Mouse (Mus musculus) sigmoid colon, adult 10 weeks (tissue): ENCODE measurements around the gene Trim34a. TPM values are rescaled to one million over a fixed set of nuclear protein-coding genes. Genes with fewer than 3 reads are reported as not detected.

ENCODE experiments used
- polyA plus RNA-seq: library from polyadenylated mRNA; stranded (reverse); fragments of 350-450 nt; fragmentation: Illumina TruSeq; extraction: RNeasy Lipid Tissue Mini Kit (QIAGEN cat#74804); gene quantifications from one replicate; pipeline ENCODE4 v1.2.3, GENCODE M21; 2014; ENCODE audit warnings: low read depth, low replicate concordance

Gene Trim34a
- 40.5 TPM for polyA plus RNA-seq

DNA sequence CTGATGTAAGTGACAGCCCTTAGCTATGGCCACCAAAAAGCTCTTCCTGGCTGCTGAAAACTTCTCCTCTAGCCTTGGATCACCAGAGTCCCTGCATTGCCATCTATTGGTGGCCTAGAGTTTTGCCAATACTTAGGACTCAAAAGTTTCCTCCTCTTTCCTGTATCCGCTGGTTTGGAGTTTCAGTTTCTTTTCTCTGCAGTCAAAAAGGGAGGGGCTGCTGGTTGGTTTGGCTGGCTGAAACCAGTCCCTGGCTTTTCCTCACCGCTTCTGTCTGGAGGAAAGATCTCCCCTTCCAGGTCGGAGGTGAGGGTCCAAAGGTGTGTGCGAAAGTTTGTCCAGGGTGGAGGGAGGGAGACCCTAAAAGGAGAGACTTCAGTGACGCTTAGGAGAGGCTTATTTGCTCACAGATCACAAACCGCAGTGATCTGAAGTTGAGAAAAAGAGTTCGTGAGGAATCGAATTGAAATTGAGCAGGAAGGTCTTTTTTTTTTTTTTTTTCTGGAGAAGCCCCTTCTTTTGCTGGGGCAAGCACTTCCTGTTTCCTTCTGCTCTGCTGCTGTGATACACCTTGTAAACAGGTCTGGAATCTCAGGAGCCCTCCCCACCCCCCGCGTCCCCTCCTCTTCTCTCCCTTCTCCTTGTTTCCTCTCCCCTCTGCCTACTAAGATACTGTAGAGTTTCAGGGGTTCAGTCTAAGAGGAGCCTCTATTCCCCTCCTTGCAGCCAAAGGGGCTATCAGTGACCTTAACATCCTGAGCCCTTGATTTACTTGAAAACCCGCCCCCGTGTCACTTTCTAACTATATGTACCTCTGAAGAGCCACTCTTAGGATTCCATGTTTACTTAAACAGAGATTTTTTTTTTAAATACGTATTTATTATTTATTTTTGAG lies at the start of gene Trim34a:
Gene Trim34a, plus strand, starts transcription at position 171 of the 895 bp plus-strand sequence.

DNA sequence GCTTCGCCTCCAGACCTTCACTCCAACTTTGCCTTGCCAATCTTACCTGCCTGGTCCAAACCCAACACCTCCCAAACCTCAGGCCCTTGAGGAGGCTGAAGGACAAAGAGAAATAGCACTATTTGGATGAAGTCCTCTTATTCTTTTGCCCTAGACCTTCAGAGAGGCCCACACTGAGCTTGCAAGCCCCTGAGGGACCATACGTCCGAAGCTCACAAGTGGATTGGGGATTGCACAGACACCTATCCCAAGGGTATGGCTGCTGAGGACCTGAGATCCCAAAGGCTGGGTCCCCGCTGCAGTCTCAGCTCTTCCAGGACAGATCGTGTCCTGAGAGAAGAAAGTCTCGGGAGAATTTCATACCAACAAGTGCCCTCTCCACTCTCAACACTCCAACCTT lies 48.4 kb upstream of the Trim34a start, which contains the start of gene Olfr649:
Gene Olfr649, minus strand, starts transcription at position 101 of the 400 bp plus-strand sequence.

DNA sequence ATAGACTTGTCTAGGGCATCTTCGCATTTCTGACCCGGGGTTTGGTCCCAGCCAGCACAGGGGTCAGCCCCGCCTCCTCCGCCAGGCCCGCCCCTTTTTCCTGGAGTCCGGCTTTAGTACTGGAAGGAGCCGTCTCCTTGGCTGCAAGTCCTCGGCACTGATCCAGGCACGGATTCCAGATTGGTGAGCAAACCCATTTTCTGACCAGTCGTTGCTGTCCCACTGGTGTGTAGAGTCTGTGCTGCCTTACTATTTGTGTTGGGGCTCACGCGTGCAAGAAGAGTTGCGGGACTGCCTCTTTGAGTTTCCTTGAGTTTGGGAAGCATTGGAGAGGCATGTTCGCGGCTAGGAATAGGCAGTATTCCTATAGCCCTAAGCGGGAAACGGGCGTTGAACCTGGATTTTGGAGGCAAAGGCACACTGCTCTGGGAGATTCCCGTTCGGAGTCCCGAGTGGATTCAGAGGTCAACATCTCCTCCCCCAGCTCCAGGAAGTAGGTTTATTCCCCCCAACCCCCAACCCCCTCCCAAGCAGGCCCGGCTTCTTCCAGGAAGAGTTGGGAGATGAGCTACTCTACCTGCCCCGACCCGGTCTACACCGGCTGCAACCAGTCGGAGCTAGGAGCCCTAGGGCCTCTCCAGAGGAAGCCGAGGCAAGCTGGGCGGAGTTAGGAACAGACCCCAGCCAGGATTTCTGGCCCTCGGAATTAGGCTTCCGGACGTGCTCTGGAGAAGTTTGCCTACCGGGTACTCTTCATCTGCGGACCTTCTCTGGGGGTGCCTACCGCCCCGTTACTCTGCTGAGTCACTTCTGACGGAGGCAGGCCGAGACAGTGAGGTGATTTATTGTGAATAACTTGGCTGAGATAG lies 25.3 kb upstream of the Trim34a start, which contains the start of gene Trim6:
Gene Trim6, plus strand, starts transcription at position 93 of the 869 bp plus-strand sequence.

DNA sequence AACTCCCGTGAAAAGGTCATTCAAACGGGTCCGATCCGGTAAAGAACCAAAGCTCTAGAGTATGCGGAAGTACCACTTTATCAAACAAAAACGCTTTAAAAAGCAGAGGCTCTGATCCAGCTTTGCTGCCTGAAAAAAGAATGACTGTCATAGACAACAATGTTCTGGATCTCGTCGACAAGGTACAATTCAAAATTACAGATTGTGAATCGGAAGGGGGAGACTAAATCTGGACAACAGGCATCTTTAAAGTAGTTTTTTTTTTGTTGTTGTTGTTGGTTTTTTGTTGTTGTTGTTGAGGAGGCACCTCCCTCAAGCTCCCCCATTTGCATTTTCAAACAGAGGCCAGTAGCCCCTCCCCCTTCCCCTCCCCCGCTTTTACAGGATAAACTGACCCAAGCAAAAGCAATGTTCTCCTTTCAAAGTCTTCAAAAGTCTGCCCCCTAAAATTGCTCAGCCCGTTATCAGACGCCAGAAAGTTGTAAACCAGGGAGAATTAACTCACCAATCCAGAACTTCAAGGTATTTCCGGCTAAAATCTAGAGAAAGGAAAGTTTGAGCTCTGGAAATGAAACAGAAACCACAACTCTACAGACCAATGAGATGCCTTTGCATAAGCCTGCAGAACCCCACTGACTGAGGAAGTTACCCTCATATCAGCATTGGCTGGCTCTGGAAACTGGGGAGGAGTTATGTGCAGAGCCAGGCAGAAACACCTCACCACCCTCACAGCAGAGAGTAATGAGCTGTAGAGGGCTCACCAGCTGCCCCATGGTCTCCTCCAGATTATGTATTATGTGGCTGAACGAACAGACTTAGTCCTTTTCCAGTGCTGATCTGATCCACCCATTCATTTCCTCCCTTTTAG lies 43.6 kb downstream of the Trim34a start, which contains the start of gene Trim5:
Gene Trim5, minus strand, starts transcription at position 519 of the 868 bp plus-strand sequence.

Other genes starting within 250 kb of the Trim34a start
- gene Olfr638, start 245.7 kb upstream of the Trim34a start, polyA plus RNA-seq = not detected
- not detected for gene Olfr639, start 227.2 kb upstream of the Trim34a start, polyA plus RNA-seq
- gene Olfr640, start 218.9 kb upstream of the Trim34a start, polyA plus RNA-seq = not detected
- not detected for gene Olfr641, start 209.0 kb upstream of the Trim34a start, polyA plus RNA-seq
- not detected for gene Olfr642, start 191.8 kb upstream of the Trim34a start, polyA plus RNA-seq
- gene 4930516K23Rik, start 183.0 kb upstream of the Trim34a start, polyA plus RNA-seq = not detected
- gene Olfr644, start 172.6 kb upstream of the Trim34a start, polyA plus RNA-seq = not detected
- gene Olfr645, start 159.0 kb upstream of the Trim34a start, polyA plus RNA-seq = not detected
- not detected for gene Olfr646, start 139.6 kb upstream of the Trim34a start, polyA plus RNA-seq
- not detected for gene Ubqln5, start 114.6 kb upstream of the Trim34a start, polyA plus RNA-seq
- gene Olfr643, start 107.1 kb upstream of the Trim34a start, polyA plus RNA-seq = not detected
- not detected for gene Ubqln3, start 101.2 kb upstream of the Trim34a start, polyA plus RNA-seq
- gene Ubqlnl, start 93.9 kb upstream of the Trim34a start, polyA plus RNA-seq = not detected
- gene Olfm5, start 79.6 kb upstream of the Trim34a start, polyA plus RNA-seq = not detected
- gene Olfr648, start 61.1 kb upstream of the Trim34a start, polyA plus RNA-seq = 0.13 TPM
- not detected for gene Olfr649, start 48.5 kb upstream of the Trim34a start, polyA plus RNA-seq
- gene Trim6, start 25.7 kb upstream of the Trim34a start, polyA plus RNA-seq = 30.0 TPM
- gene Trim5, start 43.6 kb downstream of the Trim34a start, polyA plus RNA-seq = 15.0 TPM
- 62.6 TPM for gene Trim12a, start 71.0 kb downstream of the Trim34a start, polyA plus RNA-seq
- gene Trim34b, start 85.0 kb downstream of the Trim34a start, polyA plus RNA-seq = 2.4 TPM
- 70.1 TPM for gene Trim12c, start 108.9 kb downstream of the Trim34a start, polyA plus RNA-seq
- gene Trim30b, start 125.4 kb downstream of the Trim34a start, polyA plus RNA-seq = 3.2 TPM
- gene Trim30c, start 156.4 kb downstream of the Trim34a start, polyA plus RNA-seq = 0.76 TPM
- 47.4 TPM for gene Trim30a, start 220.7 kb downstream of the Trim34a start, polyA plus RNA-seq